Comparison of ENCODE assay signal across 15 mouse cellular contexts in the genomic region with DNA sequence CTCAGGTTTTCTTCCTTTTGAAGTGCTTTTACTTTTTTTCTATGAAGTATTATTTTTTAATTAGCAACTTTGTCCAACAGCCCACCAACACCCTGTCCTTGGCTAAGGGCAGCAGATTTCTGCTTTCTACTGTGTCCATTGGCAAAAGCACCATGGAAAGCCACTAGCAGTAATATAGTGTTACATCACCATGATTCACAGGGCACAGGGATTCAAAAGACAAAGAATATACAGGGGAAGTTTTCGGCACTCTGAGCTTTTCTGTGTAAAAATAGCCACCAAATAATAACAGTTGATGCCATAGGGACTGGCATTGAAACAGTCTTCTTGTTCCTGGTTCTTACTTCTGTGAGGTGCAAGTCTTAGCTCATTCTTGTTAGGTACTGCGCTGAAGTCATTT.
"Had no signal": no experiment of that assay in that cellular context is flagged by ENCODE, and none has a peak within 500 bp of the region (broad histone marks: within the 10 kb centered on the region; RNA-seq: fewer than 3 reads in every experiment).

No protein-coding gene starts in this region.

- H3K27ac ChIP-seq: kidney, embryonic 15.5 days; liver, embryonic 15.5 days; midbrain, embryonic 15.5 days; neural tube, embryonic 13.5 days; stomach, embryonic 15.5 days had no signal

- H3K9me3 ChIP-seq: liver, embryonic 15.5 days; midbrain, embryonic 15.5 days; neural tube, embryonic 13.5 days; stomach, embryonic 15.5 days had no signal

- H3K27me3 ChIP-seq: kidney, embryonic 15.5 days; liver, embryonic 15.5 days; midbrain, embryonic 15.5 days; neural tube, embryonic 13.5 days; stomach, embryonic 15.5 days had no signal

- H3K4me1 ChIP-seq: midbrain, embryonic 15.5 days; neural tube, embryonic 13.5 days had no signal

- H3K4me3 ChIP-seq: kidney, embryonic 15.5 days; liver, embryonic 15.5 days; midbrain, embryonic 15.5 days; neural tube, embryonic 13.5 days; stomach, embryonic 15.5 days had no signal

- H3K36me3 ChIP-seq: kidney, embryonic 15.5 days; liver, embryonic 15.5 days; midbrain, embryonic 15.5 days; neural tube, embryonic 13.5 days; stomach, embryonic 15.5 days had no signal

- DNase-seq: kidney, adult 2 months; kidney, postnatal 14 days; liver; lung, adult 2 months; lung, postnatal 4 days; right cerebral cortex, postnatal 14 days; thymus, adult 2 months; thymus, postnatal 25 days had no signal

- H3K9ac ChIP-seq: kidney, embryonic 15.5 days; liver, embryonic 15.5 days; midbrain, embryonic 15.5 days; neural tube, embryonic 13.5 days; stomach, embryonic 15.5 days had no signal

- ATAC-seq: lung, postnatal 0 days; midbrain, embryonic 15.5 days had no signal

- H3K4me2 ChIP-seq: kidney, embryonic 15.5 days; midbrain, embryonic 11.5 days; midbrain, embryonic 15.5 days; neural tube, embryonic 13.5 days; stomach, embryonic 15.5 days had no signal
